Mouse (Mus musculus) MEL (cell line): ENCODE data around the gene Aldh8a1. TPM values are rescaled to one million over a fixed set of nuclear protein-coding genes. Genes with fewer than 3 reads are reported as not detected.
A peak's percentile ranks its signal among the peaks of the same experiment; 100 is the strongest.

Experiments
- DNase-seq: peaks from one replicate; pipeline ENCODE4 v3.0.0; 2011; ENCODE audit warnings: low read depth, low spot score
- H3K27ac ChIP-seq: 2 replicates; pipeline ENCODE4 v1.5.1; 2012; ENCODE audit warnings: low read depth, mild to moderate bottlenecking, control low read depth, low read length, moderate library complexity; ENCODE audit not compliant: control insufficient read depth
- H3K27me3 ChIP-seq, 2 experiments: fragments of 150-350 bp in 1 of 2; sonication (generic) in 1 of 2; 2 replicates each; pipeline ENCODE4 v1.6.1; 2012; ENCODE audit warnings: low read length in 2 of 2, mild to moderate bottlenecking in 2 of 2, improper control_type of control experiment in 1 of 2, moderate library complexity in 1 of 2; ENCODE audit not compliant: insufficient read depth in 2 of 2, control insufficient read depth in 1 of 2
- H3K36me3 ChIP-seq, 2 experiments: 2 replicates each; pipeline ENCODE4 v1.6.1; 2012 to 2014; ENCODE audit warnings: low read length in 2 of 2, improper control_type of control experiment in 1 of 2, inconsistent platforms in 1 of 2, mild to moderate bottlenecking in 1 of 2; ENCODE audit not compliant: insufficient read depth in 2 of 2, control insufficient read depth in 1 of 2
- H3K4me1 ChIP-seq, 2 experiments: fragments of 150-350 bp in 1 of 2; sonication (generic) in 1 of 2; 2 replicates each; pipeline ENCODE4 v1.6.1; 2012; ENCODE audit warnings: low read length in 2 of 2, improper control_type of control experiment in 1 of 2, mild to moderate bottlenecking in 1 of 2; ENCODE audit not compliant: insufficient read depth in 2 of 2, control insufficient read depth in 1 of 2
- H3K4me3 ChIP-seq, 2 experiments: fragments of 150-350 bp in 1 of 2; sonication (generic) in 1 of 2; 2 replicates each; pipeline ENCODE4 v1.5.1; 2012; ENCODE audit warnings: low read depth in 2 of 2, low read length in 2 of 2, mild to moderate bottlenecking in 2 of 2, moderate library complexity in 2 of 2, control low read depth in 1 of 2, improper control_type of control experiment in 1 of 2; ENCODE audit not compliant: control insufficient read depth in 1 of 2, insufficient read depth in 1 of 2
- H3K79me2 ChIP-seq: 2 replicates; pipeline ENCODE4 v1.6.1; 2012; ENCODE audit warnings: mild to moderate bottlenecking, low read length, moderate library complexity; ENCODE audit not compliant: control insufficient read depth, poor library complexity, insufficient read depth
- H3K9ac ChIP-seq: 2 replicates; pipeline ENCODE4 v1.6.1; 2012; ENCODE audit warnings: low read depth, mild to moderate bottlenecking, control low read depth, low read length, moderate library complexity; ENCODE audit not compliant: control insufficient read depth, poor library complexity, severe bottlenecking
- H3K9me3 ChIP-seq: fragments of 150-350 bp; sonication (generic); replicated peaks from 2 replicates; pipeline ENCODE4 v1.6.1; 2012; ENCODE audit warnings: mild to moderate bottlenecking, low read length, improper control_type of control experiment, moderate library complexity; ENCODE audit not compliant: insufficient read depth
- CHD2 ChIP-seq: IDR thresholded peaks from 2 replicates; pipeline ENCODE4 v1.6.1; 2011; ENCODE audit warnings: low read length, improper control_type of control experiment
- CTCF ChIP-seq, 3 experiments: IDR thresholded peaks in 2 of 3; conservative IDR thresholded peaks in 1 of 3; 2 replicates each; pipeline ENCODE4 v1.5.1; 2011 to 2012; ENCODE audit warnings: low read length in 3 of 3, low read depth in 2 of 3, mild to moderate bottlenecking in 2 of 3, improper control_type of control experiment in 1 of 3, inconsistent platforms in 1 of 3, mixed read lengths in 1 of 3, moderate library complexity in 1 of 3; ENCODE audit not compliant: control insufficient read depth in 1 of 3, insufficient read depth in 1 of 3, poor library complexity in 1 of 3, severe bottlenecking in 1 of 3
- EP300 ChIP-seq, 2 experiments: IDR thresholded peaks; 2 replicates each; pipeline ENCODE4 v1.6.1; 2011; ENCODE audit warnings: improper control_type of control experiment in 2 of 2, low read length in 2 of 2, low read depth in 1 of 2, mild to moderate bottlenecking in 1 of 2
- ETS1 ChIP-seq: IDR thresholded peaks from 2 replicates; pipeline ENCODE4 v1.6.1; 2012; ENCODE audit warnings: low read depth, mild to moderate bottlenecking, inconsistent platforms, low read length, improper control_type of control experiment, moderate library complexity
- GABPA ChIP-seq: IDR thresholded peaks from 2 replicates; pipeline ENCODE4 v1.6.1; 2012; ENCODE audit warnings: low read depth, mild to moderate bottlenecking, inconsistent platforms, low read length, improper control_type of control experiment, moderate library complexity
- GATA1 ChIP-seq: IDR thresholded peaks from 2 replicates; pipeline ENCODE4 v1.6.1; 2011; ENCODE audit warnings: low read depth, low read length, improper control_type of control experiment
- MAZ ChIP-seq: IDR thresholded peaks from 2 replicates; pipeline ENCODE4 v1.6.1; 2012; ENCODE audit warnings: low read depth, mild to moderate bottlenecking, inconsistent platforms, low read length, improper control_type of control experiment
- MEF2A ChIP-seq: IDR thresholded peaks from 2 replicates; pipeline ENCODE4 v1.6.1; 2014; ENCODE audit warnings: low read depth, mild to moderate bottlenecking, inconsistent platforms, low read length, improper control_type of control experiment; ENCODE audit not compliant: poor library complexity, insufficient replicate concordance, severe bottlenecking; ENCODE audit errors: extremely low read depth
- MXI1 ChIP-seq: IDR thresholded peaks from 2 replicates; pipeline ENCODE4 v1.6.1; 2011; ENCODE audit warnings: mild to moderate bottlenecking, low read depth, low read length, improper control_type of control experiment
- MYB ChIP-seq: IDR thresholded peaks from 2 replicates; pipeline ENCODE4 v1.6.1; 2011; ENCODE audit warnings: mild to moderate bottlenecking, low read depth, low read length, improper control_type of control experiment
- NELFE ChIP-seq: IDR thresholded peaks from 2 replicates; pipeline ENCODE4 v1.6.1; 2011; ENCODE audit warnings: low read depth, low read length, improper control_type of control experiment
- NRF1 ChIP-seq: IDR thresholded peaks from 2 replicates; pipeline ENCODE4 v1.6.1; 2014; ENCODE audit warnings: low read depth, mild to moderate bottlenecking, inconsistent platforms, low read length, improper control_type of control experiment, moderate library complexity; ENCODE audit not compliant: poor library complexity, insufficient read depth, severe bottlenecking
- POLR2A ChIP-seq, 2 experiments: IDR thresholded peaks; 2 replicates each; pipeline ENCODE4 v1.6.1; 2011 to 2012; ENCODE audit warnings: low read length in 2 of 2, mild to moderate bottlenecking in 2 of 2, control low read depth in 1 of 2, improper control_type of control experiment in 1 of 2, low read depth in 1 of 2, moderate library complexity in 1 of 2; ENCODE audit not compliant: control insufficient read depth in 1 of 2, insufficient read depth in 1 of 2, poor library complexity in 1 of 2
- POLR2AphosphoS2 ChIP-seq: IDR thresholded peaks from 2 replicates; pipeline ENCODE4 v1.6.1; 2011; ENCODE audit warnings: low read length, improper control_type of control experiment
- POLR2AphosphoS5 ChIP-seq: IDR thresholded peaks from 2 replicates; pipeline ENCODE4 v1.6.1; 2012; ENCODE audit warnings: low read depth, borderline replicate concordance, mild to moderate bottlenecking, inconsistent platforms, low read length, moderate library complexity, mixed read lengths
- RAD21 ChIP-seq: IDR thresholded peaks from 2 replicates; pipeline ENCODE4 v1.6.1; 2011; ENCODE audit warnings: mild to moderate bottlenecking, low read depth, low read length, improper control_type of control experiment
- RCOR1 ChIP-seq: IDR thresholded peaks from 2 replicates; pipeline ENCODE4 v1.6.1; 2012; ENCODE audit warnings: low read depth, mild to moderate bottlenecking, inconsistent platforms, low read length, improper control_type of control experiment
- SMC3 ChIP-seq: IDR thresholded peaks from 2 replicates; pipeline ENCODE4 v1.6.1; 2011; ENCODE audit warnings: low read depth, low read length, improper control_type of control experiment
- TAL1 ChIP-seq: IDR thresholded peaks from 2 replicates; pipeline ENCODE4 v1.6.1; 2012; ENCODE audit warnings: mild to moderate bottlenecking, inconsistent platforms, low read length, moderate library complexity, mixed read lengths
- UBTF ChIP-seq: IDR thresholded peaks from 2 replicates; pipeline ENCODE4 v1.6.1; 2012; ENCODE audit warnings: low read depth, mild to moderate bottlenecking, inconsistent platforms, low read length, improper control_type of control experiment, moderate library complexity, borderline replicate concordance; ENCODE audit not compliant: insufficient read depth
- USF2 ChIP-seq, 2 experiments: IDR thresholded peaks; 2 replicates each; pipeline ENCODE4 v1.6.1; 2011 to 2012; ENCODE audit warnings: improper control_type of control experiment in 2 of 2, low read length in 2 of 2, borderline replicate concordance in 1 of 2, inconsistent platforms in 1 of 2, low read depth in 1 of 2, mild to moderate bottlenecking in 1 of 2; ENCODE audit not compliant: insufficient read depth in 1 of 2
- ZC3H11A ChIP-seq: IDR thresholded peaks from 2 replicates; pipeline ENCODE4 v1.6.1; 2012; ENCODE audit warnings: low read depth, mild to moderate bottlenecking, inconsistent platforms, low read length, improper control_type of control experiment
- ZNF384 ChIP-seq: IDR thresholded peaks from 2 replicates; pipeline ENCODE4 v1.6.1; 2012; ENCODE audit warnings: low read depth, mild to moderate bottlenecking, inconsistent platforms, low read length, improper control_type of control experiment
- polyA plus RNA-seq, 2 experiments: library from polyadenylated mRNA; stranded (reverse) in 1 of 2; unstranded in 1 of 2; fragments of >175 nt in 1 of 2; fragments of >200 nt in 1 of 2; gene quantifications; 2 replicates each; pipeline versions ENCODE4 v1.2.1 to v1.2.4; 2012; ENCODE audit warnings: low replicate concordance in 2 of 2, low read depth in 1 of 2; ENCODE audit not compliant: insufficient read length in 2 of 2, insufficient read depth in 1 of 2, missing spikeins in 1 of 2
- total RNA-seq: library from RNA; depleted of rRNA; stranded (reverse); fragments of 300-350 nt; gene quantifications from 2 replicates; pipeline ENCODE4 v1.2.3, GENCODE M21; 2012

Gene Aldh8a1
- total and polyA plus RNA-seq, 3 experiments = 0.04 to 0.07 TPM; not detected in 1

GRCm38 (mm10) chr10:21335534-21335933 lies 41.6 kb upstream of the Aldh8a1 start:
- H3K9me3 ChIP-seq = no peaks in the 10 kb centered on the region
- H3K27me3 ChIP-seq = no peaks in the 10 kb centered on the region
- no peaks in the 10 kb centered on the region for H3K79me2 ChIP-seq
- no peak overlapping the region for H3K27ac ChIP-seq
- no peak for TF ChIP-seq ZC3H11A
- no peak for TF ChIP-seq EP300 (IDR thresholded peaks at IDR 0.05; ENCODE audit: low read depth in 1 of 2, low read length in 2 of 2)
- no peak for TF ChIP-seq ZNF384
- TF ChIP-seq ETS1 = no peak
- no peak for TF ChIP-seq NRF1
- TF ChIP-seq TAL1 = no peak
- TF ChIP-seq MAZ = no peak
- no peak for TF ChIP-seq GABPA
- TF ChIP-seq MXI1 = no peak
- TF ChIP-seq POLR2AphosphoS2 = no peak
- no peak for TF ChIP-seq POLR2AphosphoS5
- H3K36me3 ChIP-seq = peaks cover 19 to 29% of the 10 kb centered on the region in 2 experiments
- no peak overlapping the region for H3K9ac ChIP-seq
- peaks cover 14 to 18% of the 10 kb centered on the region in 2 experiments for H3K4me1 ChIP-seq
- no peak for DNase-seq
- no peak overlapping the region for H3K4me3 ChIP-seq

GRCm38 (mm10) chr10:21337191-21337590 lies 39.9 kb upstream of the Aldh8a1 start:
- Histone ChIP-seq H3K9ac (no peak overlapping the region), H3K79me2 (no peaks in the 10 kb centered on the region), H3K4me3 (no peak overlapping the region), H3K36me3 (peaks cover 19 to 29% of the 10 kb centered on the region in 2 experiments), H3K27me3 (no peaks in the 10 kb centered on the region), H3K27ac (no peak overlapping the region), H3K4me1 (peaks cover 14 to 18% of the 10 kb centered on the region in 2 experiments), H3K9me3 (no peaks in the 10 kb centered on the region)
- TF ChIP-seq MAZ = no peak
- TF ChIP-seq NELFE = no peak
- TF ChIP-seq RCOR1 = no peak
- TF ChIP-seq NRF1 = no peak
- TF ChIP-seq CTCF (IDR thresholded peaks at IDR 0.05 in 2 of 3, conservative IDR thresholded peaks at IDR 0.05 in 1 of 3; ENCODE audit: control insufficient read depth in 1 of 3, insufficient read depth in 1 of 3, low read depth in 2 of 3, low read length in 3 of 3, poor library complexity in 1 of 3, severe bottlenecking in 1 of 3) = peak; percentile 62 to 81 (median 73)
- peak; percentile 81 for TF ChIP-seq ZC3H11A
- peak; percentile 87 for TF ChIP-seq SMC3
- TF ChIP-seq EP300 (IDR thresholded peaks at IDR 0.05; ENCODE audit: low read depth in 1 of 2, low read length in 2 of 2) = no peak
- no peak for TF ChIP-seq MEF2A
- no peak for TF ChIP-seq POLR2A (IDR thresholded peaks at IDR 0.05; ENCODE audit: control insufficient read depth in 1 of 2, insufficient read depth in 1 of 2, low read depth in 1 of 2, low read length in 2 of 2, poor library complexity in 1 of 2)
- no peak for TF ChIP-seq USF2 (IDR thresholded peaks at IDR 0.05; ENCODE audit: borderline replicate concordance in 1 of 2, insufficient read depth in 1 of 2, low read depth in 1 of 2, low read length in 2 of 2)
- TF ChIP-seq UBTF = no peak
- no peak for TF ChIP-seq MYB
- TF ChIP-seq RAD21 = peak; percentile 87
- no peak for TF ChIP-seq GATA1
- no peak for TF ChIP-seq CHD2
- peak; percentile 80 for DNase-seq
